ENCODE assay signal across 23 mouse cellular contexts in genomic region chr10:77123953-77124352, GRCm38 (mm10). TPM values are rescaled to one million over a fixed set of nuclear protein-coding genes. Genes with fewer than 3 reads are reported as not detected.
DNase-seq lines count a peak whose midpoint lies in the region; ATAC-seq and TF ChIP-seq lines count a peak whose summit lies in the region.
"Had no signal": no experiment of that assay in that cellular context is flagged by ENCODE, and none has a peak within 500 bp of the region (broad histone marks: within the 10 kb centered on the region; RNA-seq: fewer than 3 reads in every experiment).

No protein-coding gene starts in this region.

- peak; percentile 51 for DNase-seq in embryonic facial prominence, embryonic 14.5 days (ENCODE audit: low spot score)
- no peak for DNase-seq in embryonic facial prominence, embryonic 10.5 days (ENCODE audit: low spot score)
- DNase-seq in hindbrain, embryonic 10.5 days (ENCODE audit: low spot score), result no peak
- DNase-seq in kidney, postnatal 0 days (ENCODE audit: low spot score), result no peak
- DNase-seq in kidney, postnatal 14 days, result no peak
- DNase-seq in NIH3T3 (ENCODE audit: low read depth), result peak; percentile 59
- DNase-seq in adrenal gland, postnatal 4 days (ENCODE audit: low spot score in 2 of 2), result no peak
- DNase-seq: adrenal gland, adult 2 months; cerebellum, adult 18-20 months; cerebellum, postnatal 14 days; gastrocnemius, postnatal 25 days; heart, adult 18-20 months; heart, postnatal 36 days; kidney, adult 11 months; liver, postnatal 0 days; thymus, postnatal 14 days had no signal

- H3K36me3 ChIP-seq in embryonic facial prominence, embryonic 14.5 days (ENCODE audit: control insufficient read depth, insufficient read depth, low read length), result no peaks in the 10 kb centered on the region
- H3K36me3 ChIP-seq in embryonic facial prominence, embryonic 10.5 days (replicated peaks), result peaks cover 21% of the 10 kb centered on the region
- peaks cover 18% of the 10 kb centered on the region; the same call in 1 of the 2 replicates for H3K36me3 ChIP-seq in hindbrain, embryonic 10.5 days
- no peaks in the 10 kb centered on the region for H3K36me3 ChIP-seq in hindbrain, embryonic 12.5 days
- no peaks in the 10 kb centered on the region for H3K36me3 ChIP-seq in kidney, postnatal 0 days (ENCODE audit: insufficient read depth, low read length)
- H3K36me3 ChIP-seq: embryonic facial prominence, embryonic 12.5 days had no signal

- no peak overlapping the region for H3K4me2 ChIP-seq in embryonic facial prominence, embryonic 14.5 days (ENCODE audit: low read depth, low read length)
- no peak overlapping the region for H3K4me2 ChIP-seq in hindbrain, embryonic 12.5 days (replicated peaks)
- no peak overlapping the region; the same call in 1 of the 2 replicates for H3K4me2 ChIP-seq in kidney, postnatal 0 days (ENCODE audit: low read length)
- H3K4me2 ChIP-seq: embryonic facial prominence, embryonic 12.5 days; liver, embryonic 11.5 days had no signal

- no peak for ATAC-seq in embryonic facial prominence, embryonic 14.5 days (ENCODE audit: low read depth)
- no peak for ATAC-seq in hindbrain, embryonic 12.5 days (ENCODE audit: low FRiP score)
- no peak for ATAC-seq in kidney, postnatal 0 days (replicated peaks; ENCODE audit: low FRiP score, low read depth)
- ATAC-seq: CD4-positive, CD25-positive, alpha-beta regulatory T cell, adult 4 months; liver, postnatal 0 days; lung, postnatal 0 days had no signal

- H3K27ac ChIP-seq in embryonic facial prominence, embryonic 14.5 days (replicated peaks; ENCODE audit: low read depth, low read length), result no peak overlapping the region
- H3K27ac ChIP-seq in embryonic facial prominence, embryonic 10.5 days (replicated peaks), result no peak overlapping the region
- 0 out of 2 replicates have a peak overlapping the region, but pooled peaks have one; percentile 8 for H3K27ac ChIP-seq in hindbrain, embryonic 10.5 days
- no peak overlapping the region for H3K27ac ChIP-seq in hindbrain, embryonic 12.5 days
- peak overlapping the region; percentile 93; the same call in 1 of the 2 replicates for H3K27ac ChIP-seq in kidney, postnatal 0 days
- H3K27ac ChIP-seq: embryonic facial prominence, embryonic 12.5 days; midbrain, embryonic 10.5 days had no signal

- H3K9me3 ChIP-seq in embryonic facial prominence, embryonic 14.5 days (ENCODE audit: control insufficient read depth, low read length), result no peaks in the 10 kb centered on the region
- H3K9me3 ChIP-seq in embryonic facial prominence, embryonic 10.5 days, result no peaks in the 10 kb centered on the region
- H3K9me3 ChIP-seq in hindbrain, embryonic 10.5 days, result no peaks in the 10 kb centered on the region
- H3K9me3 ChIP-seq in hindbrain, embryonic 12.5 days (replicated peaks), result no peaks in the 10 kb centered on the region
- no peaks in the 10 kb centered on the region for H3K9me3 ChIP-seq in kidney, postnatal 0 days (replicated peaks; ENCODE audit: low read length)
- H3K9me3 ChIP-seq: embryonic facial prominence, embryonic 12.5 days; midbrain, embryonic 10.5 days had no signal

- no peaks in the 10 kb centered on the region for H3K27me3 ChIP-seq in embryonic facial prominence, embryonic 14.5 days (replicated peaks; ENCODE audit: control insufficient read depth, insufficient read depth, low read length)
- H3K27me3 ChIP-seq in embryonic facial prominence, embryonic 10.5 days (replicated peaks; ENCODE audit: low read depth, poor library complexity, severe bottlenecking), result no peaks in the 10 kb centered on the region
- H3K27me3 ChIP-seq in hindbrain, embryonic 10.5 days (ENCODE audit: insufficient read depth, poor library complexity, severe bottlenecking), result no peaks in the 10 kb centered on the region
- no peaks in the 10 kb centered on the region for H3K27me3 ChIP-seq in hindbrain, embryonic 12.5 days
- no peaks in the 10 kb centered on the region for H3K27me3 ChIP-seq in kidney, postnatal 0 days (ENCODE audit: insufficient read depth, low read length)
- H3K27me3 ChIP-seq: embryonic facial prominence, embryonic 12.5 days had no signal

- H3K4me1 ChIP-seq in embryonic facial prominence, embryonic 14.5 days (ENCODE audit: control insufficient read depth, insufficient read depth, low read length), result no peaks in the 10 kb centered on the region
- H3K4me1 ChIP-seq in embryonic facial prominence, embryonic 10.5 days, result peaks cover 17% of the 10 kb centered on the region
- H3K4me1 ChIP-seq in hindbrain, embryonic 10.5 days (replicated peaks), result peaks cover 31% of the 10 kb centered on the region
- H3K4me1 ChIP-seq in hindbrain, embryonic 12.5 days, result peaks cover 4% of the 10 kb centered on the region; the same call in 1 of the 2 replicates
- H3K4me1 ChIP-seq in kidney, postnatal 0 days (replicated peaks; ENCODE audit: insufficient read depth, low read length), result peaks cover 25% of the 10 kb centered on the region
- H3K4me1 ChIP-seq: embryonic facial prominence, embryonic 12.5 days had no signal

- 54% methylated on average over 8 of the region's 8 CpGs for WGBS in embryonic facial prominence, embryonic 14.5 days
- 84% methylated on average over 8 of the region's 8 CpGs for WGBS in embryonic facial prominence, embryonic 10.5 days
- 67% methylated on average over 8 of the region's 8 CpGs for WGBS in hindbrain, embryonic 10.5 days
- 45% methylated on average over 8 of the region's 8 CpGs for WGBS in hindbrain, embryonic 12.5 days
- WGBS in kidney, postnatal 0 days, result 67% methylated on average over 8 of the region's 8 CpGs

- H3K9ac ChIP-seq in embryonic facial prominence, embryonic 14.5 days (ENCODE audit: low read depth, low read length), result no peak overlapping the region
- H3K9ac ChIP-seq in hindbrain, embryonic 12.5 days, result no peak overlapping the region
- no peak overlapping the region for H3K9ac ChIP-seq in kidney, postnatal 0 days (ENCODE audit: low read depth, low read length)
- H3K9ac ChIP-seq: embryonic facial prominence, embryonic 12.5 days; liver, postnatal 0 days had no signal

- H3K4me3 ChIP-seq in embryonic facial prominence, embryonic 14.5 days (ENCODE audit: low read depth, low read length), result no peak overlapping the region
- H3K4me3 ChIP-seq in embryonic facial prominence, embryonic 10.5 days, result no peak overlapping the region
- no peak overlapping the region for H3K4me3 ChIP-seq in hindbrain, embryonic 10.5 days
- H3K4me3 ChIP-seq in hindbrain, embryonic 12.5 days, result no peak overlapping the region
- H3K4me3 ChIP-seq in kidney, postnatal 0 days (replicated peaks; ENCODE audit: low read depth, low read length), result no peak overlapping the region
- H3K4me3 ChIP-seq: embryonic facial prominence, embryonic 12.5 days; erythroblast, embryonic 14.5 days; midbrain, embryonic 10.5 days had no signal

- no peak for TF ChIP-seq CTCF in kidney, postnatal 0 days (IDR thresholded peaks at IDR 0.05; ENCODE audit: low read depth)

RNA-seq across cellular contexts. Expression of gene Col18a1, which starts 42.4 kb away (rescaled TPM):
- polyA plus RNA-seq in embryonic facial prominence, embryonic 14.5 days (2014; fragmentation: Nextera tagmentation; extraction: Ambion mirVana), result 77.8 and 94.5 TPM in 2 replicates
- 184 and 201 TPM in 2 replicates for polyA plus RNA-seq in embryonic facial prominence, embryonic 10.5 days (2016; fragmentation: Nextera tagmentation; extraction: Ambion mirVana)
- polyA plus RNA-seq in hindbrain, embryonic 10.5 days (2016; fragmentation: Nextera tagmentation; extraction: Ambion mirVana), result 147 and 167 TPM in 2 replicates
- polyA plus RNA-seq in hindbrain, embryonic 12.5 days (2016; fragmentation: Nextera tagmentation; extraction: Ambion mirVana), result 103 and 109 TPM in 2 replicates
- polyA plus RNA-seq in kidney, postnatal 0 days (2015; fragmentation: Nextera tagmentation; extraction: Ambion mirVana), result 178 and 197 TPM in 2 replicates
- total RNA-seq in adrenal gland, postnatal 4 days (2021), result 10 to 100 TPM; 96.8 to 99.4 TPM

Comparison
In these comparisons a context has a peak if more than half of its experiments do, and no peak if none do; other contexts are left out.
1. DNase-seq: peak in embryonic facial prominence, embryonic 14.5 days (single experiment) and NIH3T3 (single experiment); none in embryonic facial prominence, embryonic 10.5 days (single experiment), hindbrain, embryonic 10.5 days (single experiment), kidney, postnatal 0 days (single experiment), kidney, postnatal 14 days (single experiment) and adrenal gland, postnatal 4 days (0 of 2).
2. H3K27ac ChIP-seq: peak in hindbrain, embryonic 10.5 days (single experiment) and kidney, postnatal 0 days (single experiment); none in embryonic facial prominence, embryonic 14.5 days (single experiment), embryonic facial prominence, embryonic 10.5 days (single experiment) and hindbrain, embryonic 12.5 days (single experiment).